Mouse (Mus musculus): ENCODE measurements around the gene Cyp2c70.
"Not testable (repeated sequence)": the region's sequence is repeated elsewhere in the genome, so short reads cannot be mapped to it uniquely, and the experiment has no call there.

Gene Cyp2c70
- long read RNA-seq, experiment 1, partial matches to known transcripts, result 0 of 1 reads
- long read RNA-seq, experiment 1, other reads (novel, unspliced or antisense), result 0 of 1 reads
- long read RNA-seq, experiment 2, result 0 reads

- intact Hi-C loops (cut with DNase I), result no loop called here
Observed at GRCm38 (mm10) chr19:40187160-40187559, at the start of gene Cyp2c70. Gene Cyp2c70, minus strand, starts transcription at chr19:40187333.

GRCm38 (mm10) chr19:40232560-40232959 is 45.4 kb upstream of the Cyp2c70 start:
- intact Hi-C loops (cut with DNase I), result no loop called here

GRCm38 (mm10) chr19:40231825-40232541 is 44.9 kb upstream of the Cyp2c70 start:
- intact Hi-C loops (cut with DNase I), result no loop called here

GRCm38 (mm10) chr19:40231074-40231738 is 44.1 kb upstream of the Cyp2c70 start:
- intact Hi-C loops (cut with DNase I), result no loop called here

GRCm38 (mm10) chr19:40226516-40227151 is 39.5 kb upstream of the Cyp2c70 start:
- intact Hi-C loops (cut with DNase I), result no loop called here

- intact Hi-C loops (cut with DNase I), result loop anchor here (2.0 kb wide), 1 partner anchor 1243 kb away; no protein-coding TSS in a partner anchor
Observed at GRCm38 (mm10) chr19:40225761-40226110, 38.6 kb upstream of the Cyp2c70 start.

GRCm38 (mm10) chr19:40225102-40225760 is 38.1 kb upstream of the Cyp2c70 start:
- intact Hi-C loops (cut with DNase I), result loop anchor here (2.0 kb wide), 1 partner anchor 1242 kb away; no protein-coding TSS in a partner anchor

- intact Hi-C loops (cut with DNase I), result not testable (repeated sequence)
Observed at GRCm38 (mm10) chr19:40222307-40222706, 35.2 kb upstream of the Cyp2c70 start.

GRCm38 (mm10) chr19:40220878-40221277 is 33.7 kb upstream of the Cyp2c70 start:
- intact Hi-C loops (cut with DNase I), result no loop called here

GRCm38 (mm10) chr19:40202947-40203346 is 15.8 kb upstream of the Cyp2c70 start:
- intact Hi-C loops (cut with DNase I), result not testable (repeated sequence)

- intact Hi-C loops (cut with DNase I), result no loop called here
Observed at GRCm38 (mm10) chr19:40190596-40190995, 3.5 kb upstream of the Cyp2c70 start.

GRCm38 (mm10) chr19:40183600-40183999 is 3.5 kb downstream of the Cyp2c70 start:
- intact Hi-C loops (cut with DNase I), result no loop called here

- intact Hi-C loops (cut with DNase I), result no loop called here
Observed at GRCm38 (mm10) chr19:40178311-40178710, 8.8 kb downstream of the Cyp2c70 start.

- intact Hi-C loops (cut with DNase I), result not testable (repeated sequence)
Observed at GRCm38 (mm10) chr19:40168391-40168790, 18.7 kb downstream of the Cyp2c70 start.

- intact Hi-C loops (cut with DNase I), result not testable (repeated sequence)
Observed at GRCm38 (mm10) chr19:40126996-40127395, 60.1 kb downstream of the Cyp2c70 start.

- intact Hi-C loops (cut with DNase I), result not testable (repeated sequence)
Observed at GRCm38 (mm10) chr19:40125165-40125564, 62.0 kb downstream of the Cyp2c70 start.

- intact Hi-C loops (cut with DNase I), result not testable (repeated sequence)
Observed at GRCm38 (mm10) chr19:40119624-40120023, 67.5 kb downstream of the Cyp2c70 start.

Measured in adrenal gland (tissue).